Mouse (Mus musculus) MEL (cell line): ENCODE results near the gene Dusp8. TPM values are rescaled to one million over a fixed set of nuclear protein-coding genes. Genes with fewer than 3 reads are reported as not detected.
A peak's percentile ranks its signal among the peaks of the same experiment; 100 is the strongest.
"Not testable (repeated sequence)": the region's sequence is repeated elsewhere in the genome, so short reads cannot be mapped to it uniquely, and the experiment has no call there.

Experiments
- DNase-seq: peaks from one replicate; pipeline ENCODE4 v3.0.0; 2011; ENCODE audit warnings: low read depth, low spot score
- H3K27ac ChIP-seq: 2 replicates; pipeline ENCODE4 v1.5.1; 2012; ENCODE audit warnings: low read depth, mild to moderate bottlenecking, control low read depth, low read length, moderate library complexity; ENCODE audit not compliant: control insufficient read depth
- H3K27me3 ChIP-seq, 2 experiments: fragments of 150-350 bp in 1 of 2; sonication (generic) in 1 of 2; 2 replicates each; pipeline ENCODE4 v1.6.1; 2012; ENCODE audit warnings: low read length in 2 of 2, mild to moderate bottlenecking in 2 of 2, improper control_type of control experiment in 1 of 2, moderate library complexity in 1 of 2; ENCODE audit not compliant: insufficient read depth in 2 of 2, control insufficient read depth in 1 of 2
- H3K36me3 ChIP-seq, 2 experiments: 2 replicates each; pipeline ENCODE4 v1.6.1; 2012 to 2014; ENCODE audit warnings: low read length in 2 of 2, improper control_type of control experiment in 1 of 2, inconsistent platforms in 1 of 2, mild to moderate bottlenecking in 1 of 2; ENCODE audit not compliant: insufficient read depth in 2 of 2, control insufficient read depth in 1 of 2
- H3K4me1 ChIP-seq, 2 experiments: fragments of 150-350 bp in 1 of 2; sonication (generic) in 1 of 2; 2 replicates each; pipeline ENCODE4 v1.6.1; 2012; ENCODE audit warnings: low read length in 2 of 2, improper control_type of control experiment in 1 of 2, mild to moderate bottlenecking in 1 of 2; ENCODE audit not compliant: insufficient read depth in 2 of 2, control insufficient read depth in 1 of 2
- H3K4me3 ChIP-seq, 2 experiments: fragments of 150-350 bp in 1 of 2; sonication (generic) in 1 of 2; 2 replicates each; pipeline ENCODE4 v1.5.1; 2012; ENCODE audit warnings: low read depth in 2 of 2, low read length in 2 of 2, mild to moderate bottlenecking in 2 of 2, moderate library complexity in 2 of 2, control low read depth in 1 of 2, improper control_type of control experiment in 1 of 2; ENCODE audit not compliant: control insufficient read depth in 1 of 2, insufficient read depth in 1 of 2
- H3K79me2 ChIP-seq: 2 replicates; pipeline ENCODE4 v1.6.1; 2012; ENCODE audit warnings: mild to moderate bottlenecking, low read length, moderate library complexity; ENCODE audit not compliant: control insufficient read depth, poor library complexity, insufficient read depth
- H3K9ac ChIP-seq: 2 replicates; pipeline ENCODE4 v1.6.1; 2012; ENCODE audit warnings: low read depth, mild to moderate bottlenecking, control low read depth, low read length, moderate library complexity; ENCODE audit not compliant: control insufficient read depth, poor library complexity, severe bottlenecking
- H3K9me3 ChIP-seq: fragments of 150-350 bp; sonication (generic); replicated peaks from 2 replicates; pipeline ENCODE4 v1.6.1; 2012; ENCODE audit warnings: mild to moderate bottlenecking, low read length, improper control_type of control experiment, moderate library complexity; ENCODE audit not compliant: insufficient read depth
- CTCF ChIP-seq, 3 experiments: IDR thresholded peaks in 2 of 3; conservative IDR thresholded peaks in 1 of 3; 2 replicates each; pipeline ENCODE4 v1.5.1; 2011 to 2012; ENCODE audit warnings: low read length in 3 of 3, low read depth in 2 of 3, mild to moderate bottlenecking in 2 of 3, improper control_type of control experiment in 1 of 3, inconsistent platforms in 1 of 3, mixed read lengths in 1 of 3, moderate library complexity in 1 of 3; ENCODE audit not compliant: control insufficient read depth in 1 of 3, insufficient read depth in 1 of 3, poor library complexity in 1 of 3, severe bottlenecking in 1 of 3
- ETS1 ChIP-seq: IDR thresholded peaks from 2 replicates; pipeline ENCODE4 v1.6.1; 2012; ENCODE audit warnings: low read depth, mild to moderate bottlenecking, inconsistent platforms, low read length, improper control_type of control experiment, moderate library complexity
- MAZ ChIP-seq: IDR thresholded peaks from 2 replicates; pipeline ENCODE4 v1.6.1; 2012; ENCODE audit warnings: low read depth, mild to moderate bottlenecking, inconsistent platforms, low read length, improper control_type of control experiment
- MYC ChIP-seq: IDR thresholded peaks from 2 replicates; pipeline ENCODE4 v1.6.1; 2011; ENCODE audit warnings: low read depth, mild to moderate bottlenecking, low read length, improper control_type of control experiment, moderate library complexity
- POLR2AphosphoS5 ChIP-seq: IDR thresholded peaks from 2 replicates; pipeline ENCODE4 v1.6.1; 2012; ENCODE audit warnings: low read depth, borderline replicate concordance, mild to moderate bottlenecking, inconsistent platforms, low read length, moderate library complexity, mixed read lengths
- RAD21 ChIP-seq: IDR thresholded peaks from 2 replicates; pipeline ENCODE4 v1.6.1; 2011; ENCODE audit warnings: mild to moderate bottlenecking, low read depth, low read length, improper control_type of control experiment
- USF1 ChIP-seq: IDR thresholded peaks from 2 replicates; pipeline ENCODE4 v1.6.1; 2014; ENCODE audit warnings: low read depth, mild to moderate bottlenecking, inconsistent platforms, low read length, improper control_type of control experiment, moderate library complexity
- ZKSCAN1 ChIP-seq: IDR thresholded peaks from 2 replicates; pipeline ENCODE4 v1.6.1; 2012; ENCODE audit warnings: low read depth, mild to moderate bottlenecking, inconsistent platforms, low read length, improper control_type of control experiment, moderate library complexity
- ZNF384 ChIP-seq: IDR thresholded peaks from 2 replicates; pipeline ENCODE4 v1.6.1; 2012; ENCODE audit warnings: low read depth, mild to moderate bottlenecking, inconsistent platforms, low read length, improper control_type of control experiment
- polyA plus RNA-seq, 2 experiments: library from polyadenylated mRNA; stranded (reverse) in 1 of 2; unstranded in 1 of 2; fragments of >175 nt in 1 of 2; fragments of >200 nt in 1 of 2; gene quantifications; 2 replicates each; pipeline versions ENCODE4 v1.2.1 to v1.2.4; 2012; ENCODE audit warnings: low replicate concordance in 2 of 2, low read depth in 1 of 2; ENCODE audit not compliant: insufficient read length in 2 of 2, insufficient read depth in 1 of 2, missing spikeins in 1 of 2
- total RNA-seq: library from RNA; depleted of rRNA; stranded (reverse); fragments of 300-350 nt; gene quantifications from 2 replicates; pipeline ENCODE4 v1.2.3, GENCODE M21; 2012; rRNA removed

Gene Dusp8
- total RNA-seq (0.20 and 0.23 TPM in 2 replicates), polyA plus RNA-seq (under 1 TPM in 1 of 2 experiments, not detected in 1; 0.31 TPM)

- peak; percentile 79 for DNase-seq
- H3K27me3 ChIP-seq: peaks cover 10 to 20% of the 10 kb centered on the region in 2 experiments
- no peaks in the 10 kb centered on the region; a peak in 1 of 4 replicates for H3K36me3 ChIP-seq
- peak within 1 kb of the TSS; percentile 71 for H3K9ac ChIP-seq
- TF ChIP-seq ETS1: peak; percentile 83
- peak in 1 of 3 experiments; percentile 16; a peak in 1 of 6 replicates for TF ChIP-seq CTCF (IDR thresholded peaks at IDR 0.05 in 2 of 3, conservative IDR thresholded peaks at IDR 0.05 in 1 of 3; ENCODE audit: control insufficient read depth in 1 of 3, insufficient read depth in 1 of 3, low read depth in 2 of 3, low read length in 3 of 3, poor library complexity in 1 of 3, severe bottlenecking in 1 of 3)
- TF ChIP-seq MAZ: no peak; the same call in 1 of the 2 replicates
- TF ChIP-seq ZNF384: no peak
- no peak for TF ChIP-seq POLR2AphosphoS5
- peak; percentile 46; the same call in 1 of the 2 replicates for TF ChIP-seq USF1
- TF ChIP-seq ZKSCAN1: no peak
- no peak for TF ChIP-seq MYC
- H3K4me3 ChIP-seq: peak within 1 kb of the TSS; percentile 52 to 62; a peak in 3 of 4 replicates
- H3K4me1 ChIP-seq: peaks cover 0 to 3% of the 10 kb centered on the region in 2 experiments; a peak in 1 of 4 replicates
- no peaks in the 10 kb centered on the region for H3K79me2 ChIP-seq
- H3K9me3 ChIP-seq: no peaks in the 10 kb centered on the region
- no peak within 1 kb of the TSS for H3K27ac ChIP-seq
These were observed at the start of gene Dusp8 for GRCm38 (mm10) chr7:142095183-142095931. Gene Dusp8 (minus strand): TSS chr7:142095843.

- H3K9me3 ChIP-seq: no peaks in the 10 kb centered on the region
- no peaks in the 10 kb centered on the region; a peak in 2 of 4 replicates for H3K27me3 ChIP-seq
- H3K79me2 ChIP-seq: no peaks in the 10 kb centered on the region
- TF ChIP-seq RAD21 (no peak), CTCF (IDR thresholded peaks at IDR 0.05 in 2 of 3, conservative IDR thresholded peaks at IDR 0.05 in 1 of 3; ENCODE audit: control insufficient read depth in 1 of 3, insufficient read depth in 1 of 3, low read depth in 2 of 3, low read length in 3 of 3, poor library complexity in 1 of 3, severe bottlenecking in 1 of 3) (no peak)
- TF ChIP-seq, all 39 proteins: peak for 0
- no peak within 1 kb of the TSS for H3K9ac ChIP-seq
- no peaks in the 10 kb centered on the region for H3K4me1 ChIP-seq
- DNase-seq: no peak
- no peaks in the 10 kb centered on the region for H3K36me3 ChIP-seq
- no peak within 1 kb of the TSS for H3K4me3 ChIP-seq
- no peak within 1 kb of the TSS for H3K27ac ChIP-seq
These were observed 48.9 kb upstream of the Dusp8 start, which contains the start of gene Gm45337 for GRCm38 (mm10) chr7:142144507-142144906. Gene Gm45337 (minus strand): TSS chr7:142144607.

DNA sequence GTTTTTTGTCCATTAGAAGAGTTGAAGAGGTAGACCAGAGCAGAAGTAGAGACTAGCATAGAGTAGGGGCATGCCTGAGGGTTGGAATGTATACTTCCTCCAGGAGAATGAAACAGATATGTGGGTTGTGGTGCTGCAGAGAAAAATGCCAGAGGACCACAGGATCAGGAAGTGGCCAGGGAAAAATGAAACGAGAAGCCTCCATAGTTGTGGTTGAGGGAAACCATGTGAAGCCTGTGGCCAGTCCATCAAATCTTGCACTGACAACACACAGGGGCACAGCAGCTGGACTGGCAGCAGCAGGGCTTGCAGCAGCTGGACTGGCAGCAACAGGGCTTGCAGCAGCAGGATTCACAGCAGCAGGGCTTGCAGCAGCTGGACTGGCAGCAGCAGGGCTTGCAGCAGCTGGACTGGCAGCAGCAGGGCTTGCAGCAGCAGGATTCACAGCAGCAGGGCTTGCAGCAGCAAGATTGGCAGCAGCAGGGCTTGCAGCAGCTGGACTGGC is 47.9 kb upstream of the Dusp8 start:
- not testable (repeated sequence) for DNase-seq, H3K4me3 ChIP-seq, H3K36me3 ChIP-seq, H3K79me2 ChIP-seq, H3K27ac ChIP-seq, H3K27me3 ChIP-seq, H3K4me1 ChIP-seq, H3K9me3 ChIP-seq, H3K9ac ChIP-seq
